Mouse (Mus musculus): ENCODE measurements around the gene Itsn1.

DNA sequence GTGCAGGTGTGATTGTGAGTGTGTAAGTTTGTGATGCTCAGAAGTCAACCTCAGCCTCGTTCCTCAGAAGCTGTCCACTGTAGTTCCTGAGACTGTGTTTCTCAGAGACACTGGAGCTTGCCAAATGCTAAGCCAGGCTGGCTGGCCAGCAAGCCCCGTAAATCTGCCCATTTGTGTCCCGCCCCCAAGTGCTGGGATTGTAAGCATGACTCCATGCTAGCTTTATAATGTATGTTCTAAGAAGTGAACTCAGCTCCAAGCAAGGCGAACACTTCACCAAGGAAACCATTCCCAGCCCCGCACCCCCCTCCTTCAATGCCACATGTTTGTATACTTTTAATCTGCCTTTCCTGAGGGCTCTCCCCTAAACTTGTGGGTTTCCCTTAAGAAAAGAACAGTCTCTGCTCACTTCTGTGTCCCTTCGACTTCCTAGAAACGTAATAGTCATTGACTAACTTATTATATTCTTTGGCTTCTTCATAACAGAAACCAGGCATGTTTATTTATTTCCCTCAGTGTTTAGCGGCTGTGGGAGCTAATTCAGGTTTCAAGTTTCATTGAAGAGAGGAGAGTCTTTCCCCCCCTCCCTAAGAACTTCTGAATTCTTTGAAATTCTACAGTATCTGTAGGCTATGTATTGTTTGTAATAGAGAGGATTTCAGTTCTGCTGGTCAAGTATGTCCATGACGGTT, 153.2 kb downstream of the Itsn1 start:
- TF ChIP-seq POLR2A (IDR thresholded peaks at IDR 0.05; ENCODE audit: borderline replicate concordance, extremely low read depth, insufficient read depth, insufficient read length, poor library complexity, severe bottlenecking) (no peak), CTCF (IDR thresholded peaks at IDR 0.05; ENCODE audit: borderline replicate concordance, extremely low read depth, insufficient read depth, insufficient read length) (no peak)

All from brain, embryonic 14.5 days (tissue).